Mouse (Mus musculus): ENCODE measurements at regions not wholly inside any gene's neighbourhood (a gene's known extent, or its start where the extent isn't known, plus 50 kb on each side); places are given as distances from the start of the nearest gene placed in this dataset.

- no peak for DNase-seq (ENCODE audit: low spot score)
Measured at GRCm38 (mm10) chr9:61816589-61817179, 97.7 kb downstream of the Rplp1 start.

GRCm38 (mm10) chr9:61815995-61816394 lies 98.3 kb downstream of the Rplp1 start:
- no peak for DNase-seq (ENCODE audit: low spot score)

GRCm38 (mm10) chr9:61813291-61813690 lies 101.1 kb downstream of the Rplp1 start:
- no peak for DNase-seq (ENCODE audit: low spot score)

- DNase-seq (ENCODE audit: low spot score): no peak
Measured at GRCm38 (mm10) chr9:61812315-61812714, 102.0 kb downstream of the Rplp1 start.

- peak; percentile 40 for DNase-seq (ENCODE audit: low spot score)
Measured at GRCm38 (mm10) chr9:61810456-61810855, 103.9 kb downstream of the Rplp1 start.

- DNase-seq (ENCODE audit: low spot score): no peak
Measured at GRCm38 (mm10) chr9:61808351-61809225, 105.8 kb downstream of the Rplp1 start.

- DNase-seq (ENCODE audit: low spot score): no peak
Measured at GRCm38 (mm10) chr9:61805971-61806370, 108.4 kb downstream of the Rplp1 start.

- DNase-seq (ENCODE audit: low spot score): no peak
Measured at GRCm38 (mm10) chr9:61803555-61803954, 110.8 kb downstream of the Rplp1 start.

- DNase-seq (ENCODE audit: low spot score): peak; percentile 31
Measured at GRCm38 (mm10) chr9:61802694-61803093, 111.6 kb downstream of the Rplp1 start.

GRCm38 (mm10) chr9:61799535-61799934 lies 114.8 kb downstream of the Rplp1 start:
- DNase-seq (ENCODE audit: low spot score): no peak

GRCm38 (mm10) chr9:61795910-61796309 lies 118.4 kb downstream of the Rplp1 start:
- DNase-seq (ENCODE audit: low spot score): no peak

GRCm38 (mm10) chr9:61791435-61792064 lies 122.8 kb downstream of the Rplp1 start:
- no peak for DNase-seq (ENCODE audit: low spot score)

- DNase-seq (ENCODE audit: low spot score): no peak
Measured at GRCm38 (mm10) chr9:61790849-61791248, 123.5 kb downstream of the Rplp1 start.

GRCm38 (mm10) chr9:61789066-61789897 lies 125.1 kb downstream of the Rplp1 start:
- no peak for DNase-seq (ENCODE audit: low spot score)

GRCm38 (mm10) chr9:61781469-61781868 lies 132.9 kb downstream of the Rplp1 start:
- DNase-seq (ENCODE audit: low spot score): no peak

- DNase-seq (ENCODE audit: low spot score): no peak
Measured at GRCm38 (mm10) chr9:61780186-61780939, 134.0 kb downstream of the Rplp1 start.

GRCm38 (mm10) chr9:61779165-61779564 lies 135.2 kb downstream of the Rplp1 start:
- DNase-seq (ENCODE audit: low spot score): no peak

- no peak for DNase-seq (ENCODE audit: low spot score)
Measured at GRCm38 (mm10) chr9:61776446-61776845, 137.9 kb downstream of the Rplp1 start.

- DNase-seq (ENCODE audit: low spot score): peak; percentile 6
Measured at GRCm38 (mm10) chr9:61770207-61770955, 144.0 kb downstream of the Rplp1 start.

GRCm38 (mm10) chr9:61766187-61766586 lies 148.2 kb downstream of the Rplp1 start:
- DNase-seq (ENCODE audit: low spot score): no peak

Measured in gastrocnemius, adult 18-20 months (tissue).